Mouse (Mus musculus): ENCODE measurements at regions not wholly inside any gene's neighbourhood (a gene's known extent, or its start where the extent isn't known, plus 50 kb on each side); places are given as distances from the start of the nearest gene placed in this dataset.
A peak's percentile ranks its signal among the peaks of the same experiment; 100 is the strongest.

GRCm38 (mm10) chr19:25922806-25923205 is 250.6 kb downstream of the Dmrt2 start:
- H3K4me1 ChIP-seq, result peaks cover 34% of the 10 kb centered on the region
- H3K9ac ChIP-seq, result no peak overlapping the region
- peaks cover 31% of the 10 kb centered on the region for H3K27me3 ChIP-seq
- H3K36me3 ChIP-seq, result no peaks in the 10 kb centered on the region
- no peak overlapping the region for H3K4me2 ChIP-seq
- no peak overlapping the region for H3K27ac ChIP-seq
- no peak for ATAC-seq (ENCODE audit: insufficient number of reproducible peaks, insufficient read depth, low FRiP score, low TSS enrichment, low read depth)
- WGBS, result 79% methylated on average over 1 of the region's 1 CpGs
- H3K4me3 ChIP-seq, result no peak overlapping the region
- H3K9me3 ChIP-seq, result no peaks in the 10 kb centered on the region

- H3K27ac ChIP-seq, result peak overlapping the region; percentile 80
- H3K4me2 ChIP-seq, result peak overlapping the region; percentile 27
Observed at GRCm38 (mm10) chr19:25923727-25924384, 251.6 kb downstream of the Dmrt2 start.

GRCm38 (mm10) chr19:25924385-25924769 is 252.2 kb downstream of the Dmrt2 start:
- H3K9me3 ChIP-seq, result no peaks in the 10 kb centered on the region
- peaks cover 34% of the 10 kb centered on the region for H3K4me1 ChIP-seq
- ATAC-seq (ENCODE audit: insufficient number of reproducible peaks, insufficient read depth, low FRiP score, low TSS enrichment, low read depth), result peak; percentile 77; the same call in 1 of the 2 replicates
- H3K4me2 ChIP-seq, result peak overlapping the region; percentile 27
- H3K27ac ChIP-seq, result peak overlapping the region; percentile 80
- H3K36me3 ChIP-seq, result no peaks in the 10 kb centered on the region
- no peak overlapping the region for H3K4me3 ChIP-seq
- 22% methylated on average over 5 of the region's 5 CpGs for WGBS
- H3K27me3 ChIP-seq, result peaks cover 35% of the 10 kb centered on the region
- H3K9ac ChIP-seq, result no peak overlapping the region

More at GRCm38 (mm10) chr19:25923727-25924384, 251.6 kb downstream of the Dmrt2 start:
- H3K4me3 ChIP-seq, result no peak overlapping the region
- peaks cover 34% of the 10 kb centered on the region for H3K4me1 ChIP-seq
- no peaks in the 10 kb centered on the region for H3K36me3 ChIP-seq
- H3K9me3 ChIP-seq, result no peaks in the 10 kb centered on the region
- peaks cover 35% of the 10 kb centered on the region for H3K27me3 ChIP-seq
- 16% methylated on average over 10 of the region's 10 CpGs for WGBS
- H3K9ac ChIP-seq, result no peak overlapping the region
- peak; percentile 67 for ATAC-seq (ENCODE audit: insufficient number of reproducible peaks, insufficient read depth, low FRiP score, low TSS enrichment, low read depth)

GRCm38 (mm10) chr19:25927220-25927619 is 255.0 kb downstream of the Dmrt2 start:
- H3K4me2 ChIP-seq, result no peak overlapping the region
- peaks cover 28% of the 10 kb centered on the region for H3K4me1 ChIP-seq
- peaks cover 28% of the 10 kb centered on the region for H3K27me3 ChIP-seq
- H3K27ac ChIP-seq, result no peak overlapping the region
- H3K36me3 ChIP-seq, result no peaks in the 10 kb centered on the region
- H3K4me3 ChIP-seq, result no peak overlapping the region
- no peaks in the 10 kb centered on the region for H3K9me3 ChIP-seq
- WGBS, result 67% methylated on average over 9 of the region's 9 CpGs
- H3K9ac ChIP-seq, result no peak overlapping the region
- no peak for ATAC-seq (ENCODE audit: insufficient number of reproducible peaks, insufficient read depth, low FRiP score, low TSS enrichment, low read depth)

- WGBS, result 76% methylated on average over 9 of the region's 9 CpGs
- H3K4me1 ChIP-seq, result no peaks in the 10 kb centered on the region
- H3K36me3 ChIP-seq, result no peaks in the 10 kb centered on the region
- H3K9ac ChIP-seq, result no peak overlapping the region
- no peaks in the 10 kb centered on the region for H3K27me3 ChIP-seq
- no peak overlapping the region for H3K4me2 ChIP-seq
- H3K27ac ChIP-seq, result no peak overlapping the region
- H3K4me3 ChIP-seq, result no peak overlapping the region
- ATAC-seq (ENCODE audit: insufficient number of reproducible peaks, insufficient read depth, low FRiP score, low TSS enrichment, low read depth), result no peak
- H3K9me3 ChIP-seq, result no peaks in the 10 kb centered on the region
Observed at GRCm38 (mm10) chr19:25937343-25937742, 265.1 kb downstream of the Dmrt2 start.

GRCm38 (mm10) chr19:25971210-25971609 is 299.0 kb downstream of the Dmrt2 start:
- Histone ChIP-seq H3K4me2 (no peak overlapping the region), H3K9ac (no peak overlapping the region), H3K36me3 (no peaks in the 10 kb centered on the region), H3K27me3 (no peaks in the 10 kb centered on the region), H3K27ac (no peak overlapping the region), H3K4me1 (peaks cover 12% of the 10 kb centered on the region), H3K9me3 (no peaks in the 10 kb centered on the region), H3K4me3 (no peak overlapping the region)
- 60% methylated on average over 5 of the region's 5 CpGs for WGBS
- ATAC-seq (ENCODE audit: insufficient number of reproducible peaks, insufficient read depth, low FRiP score, low TSS enrichment, low read depth), result no peak

- ATAC-seq (ENCODE audit: insufficient number of reproducible peaks, insufficient read depth, low FRiP score, low TSS enrichment, low read depth), result no peak
- no peak overlapping the region for H3K4me3 ChIP-seq
- no peaks in the 10 kb centered on the region for H3K27me3 ChIP-seq
- H3K4me2 ChIP-seq, result no peak overlapping the region
- H3K36me3 ChIP-seq, result no peaks in the 10 kb centered on the region
- peaks cover 10% of the 10 kb centered on the region for H3K4me1 ChIP-seq
- H3K27ac ChIP-seq, result no peak overlapping the region
- no peaks in the 10 kb centered on the region for H3K9me3 ChIP-seq
- H3K9ac ChIP-seq, result no peak overlapping the region
Observed at GRCm38 (mm10) chr19:25975202-25975601, 303.0 kb downstream of the Dmrt2 start.

- no peaks in the 10 kb centered on the region for H3K27me3 ChIP-seq
- H3K27ac ChIP-seq, result no peak overlapping the region
- no peak overlapping the region for H3K9ac ChIP-seq
- no peak overlapping the region for H3K4me2 ChIP-seq
- no peaks in the 10 kb centered on the region for H3K9me3 ChIP-seq
- no peaks in the 10 kb centered on the region for H3K4me1 ChIP-seq
- no peaks in the 10 kb centered on the region for H3K36me3 ChIP-seq
- ATAC-seq (ENCODE audit: insufficient number of reproducible peaks, insufficient read depth, low FRiP score, low TSS enrichment, low read depth), result no peak
- WGBS, result 78% methylated on average over 4 of the region's 4 CpGs
- no peak overlapping the region for H3K4me3 ChIP-seq
Observed at GRCm38 (mm10) chr19:25980308-25980707, 308.1 kb downstream of the Dmrt2 start.

- H3K9me3 ChIP-seq, result no peaks in the 10 kb centered on the region
- H3K27me3 ChIP-seq, result no peaks in the 10 kb centered on the region
- H3K4me1 ChIP-seq, result 0 out of 2 replicates have a peak, but pooled peaks cover 3% of the 10 kb centered on the region
- no peak for ATAC-seq (ENCODE audit: insufficient number of reproducible peaks, insufficient read depth, low FRiP score, low TSS enrichment, low read depth)
- 59% methylated on average over 8 of the region's 8 CpGs for WGBS
- no peaks in the 10 kb centered on the region for H3K36me3 ChIP-seq
- H3K4me3 ChIP-seq, result no peak overlapping the region
- no peak overlapping the region for H3K9ac ChIP-seq
- H3K4me2 ChIP-seq, result no peak overlapping the region
- H3K27ac ChIP-seq, result no peak overlapping the region
Observed at GRCm38 (mm10) chr19:26014620-26015180, 342.5 kb downstream of the Dmrt2 start.

GRCm38 (mm10) chr19:26021141-26021540 is 348.9 kb downstream of the Dmrt2 start:
- WGBS, result 42% methylated on average over 7 of the region's 7 CpGs
- H3K27me3 ChIP-seq, result no peaks in the 10 kb centered on the region
- no peak for ATAC-seq (ENCODE audit: insufficient number of reproducible peaks, insufficient read depth, low FRiP score, low TSS enrichment, low read depth)

GRCm38 (mm10) chr19:26026103-26026502 is 353.9 kb downstream of the Dmrt2 start:
- no peak for ATAC-seq (ENCODE audit: insufficient number of reproducible peaks, insufficient read depth, low FRiP score, low TSS enrichment, low read depth)
- no peaks in the 10 kb centered on the region for H3K9me3 ChIP-seq
- H3K27me3 ChIP-seq, result no peaks in the 10 kb centered on the region
- H3K9ac ChIP-seq, result no peak overlapping the region
- WGBS, result 70% methylated on average over 3 of the region's 3 CpGs
- no peak overlapping the region for H3K27ac ChIP-seq
- no peak overlapping the region for H3K4me3 ChIP-seq
- no peaks in the 10 kb centered on the region for H3K36me3 ChIP-seq
- H3K4me1 ChIP-seq, result peaks cover 5% of the 10 kb centered on the region; the same call in 1 of the 2 replicates
- H3K4me2 ChIP-seq, result no peak overlapping the region

More at GRCm38 (mm10) chr19:26021141-26021540, 348.9 kb downstream of the Dmrt2 start:
- Histone ChIP-seq H3K4me2 (no peak overlapping the region), H3K27ac (no peak overlapping the region), H3K9ac (no peak overlapping the region), H3K4me3 (no peak overlapping the region), H3K9me3 (no peaks in the 10 kb centered on the region), H3K4me1 (peaks cover 6% of the 10 kb centered on the region; the same call in 1 of the 2 replicates), H3K36me3 (no peaks in the 10 kb centered on the region)

GRCm38 (mm10) chr19:26037270-26037669 is 365.1 kb downstream of the Dmrt2 start:
- Histone ChIP-seq H3K27me3 (no peaks in the 10 kb centered on the region), H3K4me1 (peaks cover 10% of the 10 kb centered on the region), H3K36me3 (no peaks in the 10 kb centered on the region), H3K9ac (no peak overlapping the region), H3K4me2 (no peak overlapping the region), H3K4me3 (no peak overlapping the region), H3K27ac (no peak overlapping the region), H3K9me3 (no peaks in the 10 kb centered on the region)
- no peak for ATAC-seq (ENCODE audit: insufficient number of reproducible peaks, insufficient read depth, low FRiP score, low TSS enrichment, low read depth)
- 16% methylated on average over 7 of the region's 7 CpGs for WGBS
